Mouse (Mus musculus): ENCODE data around the gene Itgb5.
A peak's percentile ranks its signal among the peaks of the same experiment; 100 is the strongest.

- no peak for TF ChIP-seq EP300 (IDR thresholded peaks at IDR 0.05; ENCODE audit: low read depth)
- peak; percentile 92 for TF ChIP-seq CTCF (IDR thresholded peaks at IDR 0.05; ENCODE audit: low read depth)
Measured at GRCm38 (mm10) chr16:33950830-33951229, 121.4 kb downstream of the Itgb5 start.

Measured in liver, embryonic 14.5 days (tissue).